Mouse (Mus musculus) heart, adult 2 months (tissue): ENCODE measurements around the gene Myh14.

Source experiments
- CTCF ChIP-seq: fragments of 200-600 bp; IDR thresholded peaks from 2 replicates; pipeline ENCODE4 v1.8.1; 2022; ENCODE audit warnings: antibody characterized with exemption, mild to moderate bottlenecking, moderate library complexity
- EP300 ChIP-seq: fragments of 200-500 bp; IDR thresholded peaks from 2 replicates; pipeline ENCODE4 v1.6.1; 2011; ENCODE audit warnings: low read depth, low read length, control low read depth; ENCODE audit not compliant: insufficient read depth
- POLR2A ChIP-seq: fragments of 200-500 bp; IDR thresholded peaks from 2 replicates; pipeline ENCODE4 v1.6.1; 2011; ENCODE audit warnings: mild to moderate bottlenecking, low read depth, low read length, control low read depth; ENCODE audit not compliant: insufficient read depth

- TF ChIP-seq POLR2A: no peak
- TF ChIP-seq CTCF: no peak
- no peak for TF ChIP-seq EP300
These were observed 2.5 kb downstream of the Myh14 start for GRCm38 (mm10) chr7:44667996-44668738.
